Mouse (Mus musculus): Measurements from ENCODE around the gene Socs5. TPM values are rescaled to one million over a fixed set of nuclear protein-coding genes. Genes with fewer than 3 reads are reported as not detected.

Socs5 gene
- polyA plus RNA-seq, 1 experiment from 2014 or later: 11.6 TPM

- Histone ChIP-seq H3K36me3 (ENCODE audit: control insufficient read depth, insufficient read depth, low read length) (no peaks in the 10 kb centered on the region), H3K9ac (ENCODE audit: low read length) (no peak overlapping the region), H3K9me3 (ENCODE audit: control insufficient read depth, low read length) (no peaks in the 10 kb centered on the region), H3K27me3 (ENCODE audit: control insufficient read depth, insufficient read depth, low read depth, low read length) (no peaks in the 10 kb centered on the region), H3K4me3 (ENCODE audit: low read length) (0 out of 2 replicates have a peak overlapping the region, but pooled peaks have one; percentile 2), H3K4me2 (ENCODE audit: low read depth, low read length) (peak overlapping the region; percentile 21; the same call in 1 of the 2 replicates), H3K4me1 (replicated peaks; ENCODE audit: control insufficient read depth, insufficient read depth, low read length) (peaks cover 10% of the 10 kb centered on the region), H3K27ac (ENCODE audit: low read length) (no peak overlapping the region)
- WGBS: 61% methylated on average over 5 of the region's 5 CpGs
- no peak for ATAC-seq (ENCODE audit: low read depth)
Measured at GRCm38 (mm10) chr17:87103060-87103459, 4.4 kb upstream of the Socs5 start.

- H3K4me3 ChIP-seq (ENCODE audit: low read length): no peak overlapping the region
- no peaks in the 10 kb centered on the region for H3K27me3 ChIP-seq (ENCODE audit: control insufficient read depth, insufficient read depth, low read depth, low read length)
- H3K27ac ChIP-seq (ENCODE audit: low read length): no peak overlapping the region
- H3K9me3 ChIP-seq (ENCODE audit: control insufficient read depth, low read length): no peaks in the 10 kb centered on the region
- ATAC-seq (ENCODE audit: low read depth): no peak
- 82% methylated on average over 4 of the region's 4 CpGs for WGBS
- H3K9ac ChIP-seq (ENCODE audit: low read length): no peak overlapping the region
- H3K4me1 ChIP-seq (replicated peaks; ENCODE audit: control insufficient read depth, insufficient read depth, low read length): peaks cover 12% of the 10 kb centered on the region
- no peaks in the 10 kb centered on the region for H3K36me3 ChIP-seq (ENCODE audit: control insufficient read depth, insufficient read depth, low read length)
- H3K4me2 ChIP-seq (ENCODE audit: low read depth, low read length): no peak overlapping the region
Measured at GRCm38 (mm10) chr17:87104276-87104675, 3.2 kb upstream of the Socs5 start.

- peak overlapping the region; percentile 79 for H3K27ac ChIP-seq (ENCODE audit: low read length)
- WGBS: 78% methylated on average over 7 of the region's 7 CpGs
- peak overlapping the region; percentile 88 for H3K4me2 ChIP-seq (ENCODE audit: low read depth, low read length)
- peaks cover 12% of the 10 kb centered on the region for H3K4me1 ChIP-seq (replicated peaks; ENCODE audit: control insufficient read depth, insufficient read depth, low read length)
- no peaks in the 10 kb centered on the region for H3K27me3 ChIP-seq (ENCODE audit: control insufficient read depth, insufficient read depth, low read depth, low read length)
- ATAC-seq (ENCODE audit: low read depth): no peak
- H3K36me3 ChIP-seq (ENCODE audit: control insufficient read depth, insufficient read depth, low read length): no peaks in the 10 kb centered on the region
- peak overlapping the region; percentile 78; the same call in 1 of the 2 replicates for H3K4me3 ChIP-seq (ENCODE audit: low read length)
- H3K9me3 ChIP-seq (ENCODE audit: control insufficient read depth, low read length): no peaks in the 10 kb centered on the region
- peak overlapping the region; percentile 69 for H3K9ac ChIP-seq (ENCODE audit: low read length)
Measured at GRCm38 (mm10) chr17:87105941-87106340, 1.5 kb upstream of the Socs5 start.

GRCm38 (mm10) chr17:87106691-87107523 is 572 bp upstream of the Socs5 start:
- Histone ChIP-seq H3K9ac (ENCODE audit: low read length) (peak overlapping the region; percentile 83), H3K36me3 (ENCODE audit: control insufficient read depth, insufficient read depth, low read length) (no peaks in the 10 kb centered on the region), H3K4me3 (ENCODE audit: low read length) (peak overlapping the region; percentile 78), H3K9me3 (ENCODE audit: control insufficient read depth, low read length) (no peaks in the 10 kb centered on the region), H3K27ac (ENCODE audit: low read length) (peak overlapping the region; percentile 79), H3K4me1 (replicated peaks; ENCODE audit: control insufficient read depth, insufficient read depth, low read length) (peaks cover 12% of the 10 kb centered on the region), H3K4me2 (ENCODE audit: low read depth, low read length) (peak overlapping the region; percentile 88), H3K27me3 (ENCODE audit: control insufficient read depth, insufficient read depth, low read depth, low read length) (no peaks in the 10 kb centered on the region)
- WGBS: under 1% methylated on average over 48 of the region's 51 CpGs
- ATAC-seq (ENCODE audit: low read depth): peak; percentile 99

- Histone ChIP-seq H3K9ac (ENCODE audit: low read length) (peak overlapping the region; percentile 83), H3K4me2 (ENCODE audit: low read depth, low read length) (peak overlapping the region; percentile 88), H3K27me3 (ENCODE audit: control insufficient read depth, insufficient read depth, low read depth, low read length) (no peaks in the 10 kb centered on the region), H3K4me1 (replicated peaks; ENCODE audit: control insufficient read depth, insufficient read depth, low read length) (peaks cover 11% of the 10 kb centered on the region), H3K27ac (ENCODE audit: low read length) (no peak overlapping the region), H3K9me3 (ENCODE audit: control insufficient read depth, low read length) (no peaks in the 10 kb centered on the region), H3K36me3 (ENCODE audit: control insufficient read depth, insufficient read depth, low read length) (no peaks in the 10 kb centered on the region), H3K4me3 (ENCODE audit: low read length) (peak overlapping the region; percentile 78)
- no peak for ATAC-seq (ENCODE audit: low read depth)
- 35% methylated on average over 13 of the region's 13 CpGs for WGBS
Measured at GRCm38 (mm10) chr17:87108507-87109292, 1.2 kb downstream of the Socs5 start.

- no peak overlapping the region for H3K4me3 ChIP-seq (ENCODE audit: low read length)
- no peak overlapping the region for H3K9ac ChIP-seq (ENCODE audit: low read length)
- peaks cover 11% of the 10 kb centered on the region for H3K4me1 ChIP-seq (replicated peaks; ENCODE audit: control insufficient read depth, insufficient read depth, low read length)
- H3K27me3 ChIP-seq (ENCODE audit: control insufficient read depth, insufficient read depth, low read depth, low read length): no peaks in the 10 kb centered on the region
- ATAC-seq (ENCODE audit: low read depth): no peak
- H3K4me2 ChIP-seq (ENCODE audit: low read depth, low read length): no peak overlapping the region
- H3K27ac ChIP-seq (ENCODE audit: low read length): no peak overlapping the region
- 83% methylated on average over 7 of the region's 7 CpGs for WGBS
- H3K36me3 ChIP-seq (ENCODE audit: control insufficient read depth, insufficient read depth, low read length): no peaks in the 10 kb centered on the region
- peaks cover under 1% of the 10 kb centered on the region; the same call in 1 of the 2 replicates for H3K9me3 ChIP-seq (ENCODE audit: control insufficient read depth, low read length)
Measured at GRCm38 (mm10) chr17:87109504-87109903, 2.0 kb downstream of the Socs5 start.

- no peak; the same call in 1 of the 2 replicates for ATAC-seq (ENCODE audit: low read depth)
- WGBS: 30% methylated on average over 5 of the region's 5 CpGs
Measured at GRCm38 (mm10) chr17:87112852-87113592, 5.5 kb downstream of the Socs5 start.

GRCm38 (mm10) chr17:87115615-87116014 is 8.1 kb downstream of the Socs5 start:
- ATAC-seq (ENCODE audit: low read depth): no peak
- WGBS: 66% methylated on average over 6 of the region's 6 CpGs
- Histone ChIP-seq H3K4me2 (ENCODE audit: low read depth, low read length) (no peak overlapping the region), H3K4me3 (ENCODE audit: low read length) (no peak overlapping the region), H3K36me3 (ENCODE audit: control insufficient read depth, insufficient read depth, low read length) (no peaks in the 10 kb centered on the region), H3K9me3 (ENCODE audit: control insufficient read depth, low read length) (peaks cover 2% of the 10 kb centered on the region; the same call in 1 of the 2 replicates), H3K27ac (ENCODE audit: low read length) (no peak overlapping the region), H3K9ac (ENCODE audit: low read length) (no peak overlapping the region), H3K4me1 (replicated peaks; ENCODE audit: control insufficient read depth, insufficient read depth, low read length) (no peaks in the 10 kb centered on the region), H3K27me3 (ENCODE audit: control insufficient read depth, insufficient read depth, low read depth, low read length) (no peaks in the 10 kb centered on the region)

More at GRCm38 (mm10) chr17:87112852-87113592, 5.5 kb downstream of the Socs5 start:
- no peak overlapping the region for H3K27ac ChIP-seq (ENCODE audit: low read length)
- H3K27me3 ChIP-seq (ENCODE audit: control insufficient read depth, insufficient read depth, low read depth, low read length): no peaks in the 10 kb centered on the region
- no peak overlapping the region for H3K9ac ChIP-seq (ENCODE audit: low read length)
- H3K4me2 ChIP-seq (ENCODE audit: low read depth, low read length): no peak overlapping the region
- peaks cover 2% of the 10 kb centered on the region; the same call in 1 of the 2 replicates for H3K9me3 ChIP-seq (ENCODE audit: control insufficient read depth, low read length)
- H3K36me3 ChIP-seq (ENCODE audit: control insufficient read depth, insufficient read depth, low read length): no peaks in the 10 kb centered on the region
- no peak overlapping the region for H3K4me3 ChIP-seq (ENCODE audit: low read length)
- peaks cover 2% of the 10 kb centered on the region; the same call in 1 of the 2 replicates for H3K4me1 ChIP-seq (replicated peaks; ENCODE audit: control insufficient read depth, insufficient read depth, low read length)
